Comparison of ENCODE assay signal across 8 mouse cellular contexts in the genomic region with DNA sequence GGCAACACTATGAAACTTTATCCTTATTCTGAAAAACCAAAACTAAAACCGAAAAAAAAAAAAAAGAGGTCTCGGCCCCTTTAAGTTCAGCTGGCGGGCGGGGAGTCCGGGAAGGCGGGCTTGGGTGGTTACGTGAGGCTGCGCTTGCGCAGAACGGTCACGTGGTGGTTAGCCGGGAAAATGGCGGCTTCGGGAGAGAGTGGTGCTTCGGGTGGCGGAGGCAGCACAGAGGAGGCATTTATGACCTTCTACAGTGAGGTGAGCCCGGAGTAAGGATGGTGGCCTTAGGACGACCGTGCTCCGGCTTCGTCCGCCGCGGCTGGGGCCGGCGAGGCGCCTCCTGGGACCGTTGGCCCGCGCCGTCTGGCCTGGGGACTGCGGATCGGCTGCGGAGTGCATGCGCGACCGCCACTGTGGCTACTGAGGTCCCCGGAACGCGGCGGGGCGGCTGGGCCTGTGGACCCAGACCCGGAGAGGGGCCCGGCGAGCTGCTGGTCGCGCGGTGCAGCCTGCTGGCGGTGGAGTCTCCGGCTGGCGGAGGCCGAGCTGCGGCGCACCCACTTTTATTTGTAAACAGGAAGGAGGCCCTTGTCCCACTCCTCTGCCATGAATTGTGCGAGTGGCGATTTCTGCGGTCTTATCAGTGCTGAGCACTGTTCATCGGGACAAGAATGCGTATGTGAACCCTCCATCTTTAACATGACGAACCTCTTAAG. TPM values are rescaled to one million over a fixed set of nuclear protein-coding genes. Genes with fewer than 3 reads are reported as not detected.
A peak's percentile ranks its signal among the peaks of the same experiment; 100 is the strongest.
DNase-seq lines count a peak whose midpoint lies in the region; ATAC-seq and TF ChIP-seq lines count a peak whose summit lies in the region.

A gene (plus strand): TSS at position 145 of the 716 bp plus-strand sequence.

- peak within 1 kb of the TSS; percentile 93 for H3K27ac ChIP-seq in gastrocnemius, adult 2 months
- peak within 1 kb of the TSS; percentile 85 for H3K27ac ChIP-seq in hindbrain, postnatal 0 days
- peak within 1 kb of the TSS; percentile 86 for H3K27ac ChIP-seq in left cerebral cortex, adult 2 months

- H3K4me2 ChIP-seq in hindbrain, postnatal 0 days (ENCODE audit: low read depth, low read length) = peak within 1 kb of the TSS; percentile 95

- H3K4me1 ChIP-seq in hindbrain, postnatal 0 days (ENCODE audit: insufficient read depth, low read length) = peaks cover 18% of the 10 kb centered on the region

- peak within 1 kb of the TSS; percentile 99 for H3K4me3 ChIP-seq in gastrocnemius, adult 2 months
- H3K4me3 ChIP-seq in hindbrain, postnatal 0 days (ENCODE audit: low read length) = peak within 1 kb of the TSS; percentile 100
- H3K4me3 ChIP-seq in left cerebral cortex, adult 2 months = peak within 1 kb of the TSS; percentile 75

- H3K27me3 ChIP-seq in hindbrain, postnatal 0 days (ENCODE audit: insufficient read depth, low read length) = no peaks in the 10 kb centered on the region

- TF ChIP-seq CTCF in gastrocnemius, adult 2 months (IDR thresholded peaks at IDR 0.05) = no peak
- TF ChIP-seq CTCF in hindbrain, postnatal 0 days (IDR thresholded peaks at IDR 0.05; ENCODE audit: low read depth) = no peak
- TF ChIP-seq CTCF in left cerebral cortex, adult 2 months (IDR thresholded peaks at IDR 0.05) = no peak

- intact Hi-C loops in gastrocnemius, adult 2 months (cut with DNase I) = no loop called here
- intact Hi-C loops in left cerebral cortex, adult 2 months (cut with DNase I) = loop anchor here (10.0 kb wide), 1 partner anchor 389 kb away; a partner anchor contains a TSS

- DNase-seq in WW6 (ENCODE audit: low read depth, low spot score) = peak; percentile 80
- DNase-seq in cerebellum, postnatal 4 days (ENCODE audit: low spot score in 2 of 2) = peak; percentile 91 to 94
- peak; percentile 97 for DNase-seq in gastrocnemius, adult 2 months
- peak; percentile 97 for DNase-seq in hindbrain, postnatal 0 days (ENCODE audit: low spot score)
- DNase-seq in left cerebral cortex, adult 2 months (ENCODE audit: extremely low spot score in 1 of 2, low spot score in 2 of 2) = peak; percentile 93 to 95
- peak; percentile 92 to 96 for DNase-seq in right cerebral cortex, adult 2 months (ENCODE audit: low spot score in 2 of 2)
- peak; percentile 96 for DNase-seq in urinary bladder, postnatal 14 days (ENCODE audit: low spot score)

- peaks cover 7% of the 10 kb centered on the region; the same call in 1 of the 2 replicates for H3K36me3 ChIP-seq in hindbrain, postnatal 0 days (ENCODE audit: insufficient read depth, low read length)

- under 1% methylated on average over 60 of the region's 60 CpGs for WGBS in hindbrain, postnatal 0 days

- peak; percentile 78 for ATAC-seq in hindbrain, postnatal 0 days
- peak; percentile 66 for ATAC-seq in megakaryocyte, adult 5-6 weeks (ENCODE audit: poor library complexity, severe bottlenecking)

- H3K9me3 ChIP-seq in hindbrain, postnatal 0 days (ENCODE audit: low read length) = no peaks in the 10 kb centered on the region

- H3K9ac ChIP-seq in hindbrain, postnatal 0 days (replicated peaks; ENCODE audit: low read length) = peak within 1 kb of the TSS; percentile 89

RNA-seq across cellular contexts. Expression of the gene that starts here (rescaled TPM):
- 10 to 100 TPM; 47.2 to 59.3 TPM for total RNA-seq in gastrocnemius, adult 2 months (2021)
- total RNA-seq in hindbrain, postnatal 0 days (2014; rRNA removed) = 64.6 and 95.5 TPM in 2 replicates
- 142 and 162 TPM in 2 replicates for polyA plus RNA-seq in hindbrain, postnatal 0 days (2015; fragmentation: Nextera tagmentation; extraction: Ambion mirVana)
- 10 to 100 TPM; 91.4 to 92.9 TPM for total RNA-seq in left cerebral cortex, adult 2 months (2021)
- 113 and 122 TPM in 2 replicates for total RNA-seq in megakaryocyte, adult 5-6 weeks (2015)
- 368 and 380 TPM in 2 replicates for total RNA-seq in megakaryocyte, adult 5-6 weeks (2017)

Comparison
In these comparisons a context has a peak if more than half of its experiments do, and no peak if none do; other contexts are left out.
1. Peak in every context shown above with its lines: DNase-seq, ATAC-seq, H3K4me3 ChIP-seq and H3K27ac ChIP-seq.